Mouse (Mus musculus): ENCODE measurements around the gene Adi1. TPM values are rescaled to one million over a fixed set of nuclear protein-coding genes. Genes with fewer than 3 reads are reported as not detected.

Adi1 gene
- 29.5 and 39.6 TPM in 2 replicates for polyA plus RNA-seq (2015; fragmentation: Nextera tagmentation; extraction: Ambion mirVana)

DNA sequence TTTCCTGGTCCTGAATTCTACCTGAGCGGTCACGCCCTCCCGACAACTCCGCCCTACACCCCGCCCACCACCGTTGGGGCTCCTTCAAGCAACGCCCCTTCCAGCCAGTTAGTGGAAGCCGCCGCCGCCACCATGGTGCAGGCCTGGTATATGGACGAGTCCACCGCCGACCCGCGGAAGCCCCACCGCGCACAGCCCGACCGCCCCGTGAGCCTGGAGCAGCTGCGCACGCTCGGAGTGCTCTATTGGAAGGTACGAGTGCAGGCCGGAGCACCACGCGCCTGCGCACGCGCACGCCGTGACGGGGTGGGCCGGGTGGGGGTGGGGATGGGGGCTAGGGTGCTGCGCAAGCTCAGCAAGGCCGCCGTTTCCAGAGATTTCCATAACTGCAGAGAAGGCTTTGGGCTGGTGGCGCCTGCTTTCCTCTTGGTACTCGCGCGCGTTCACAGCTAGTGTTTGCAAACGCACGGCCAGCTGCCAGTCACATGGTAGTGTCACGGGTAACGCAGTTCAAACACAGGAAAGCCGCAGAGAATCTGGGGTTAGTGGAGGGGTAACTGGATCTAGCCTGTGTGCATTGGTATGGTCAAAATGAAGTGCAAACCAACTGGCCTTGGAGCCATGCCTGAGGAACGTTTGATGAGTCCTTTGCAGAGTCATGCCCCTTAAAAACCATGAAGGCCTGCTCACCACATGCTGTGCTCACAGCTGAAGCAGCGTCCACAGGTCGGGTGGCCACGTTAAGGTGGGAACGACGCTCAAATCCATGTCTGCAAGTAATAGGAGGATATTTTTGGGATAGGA, at the start of gene Adi1:
Gene Adi1, plus strand, starts transcription at position 111 of the 804 bp plus-strand sequence.

DNA sequence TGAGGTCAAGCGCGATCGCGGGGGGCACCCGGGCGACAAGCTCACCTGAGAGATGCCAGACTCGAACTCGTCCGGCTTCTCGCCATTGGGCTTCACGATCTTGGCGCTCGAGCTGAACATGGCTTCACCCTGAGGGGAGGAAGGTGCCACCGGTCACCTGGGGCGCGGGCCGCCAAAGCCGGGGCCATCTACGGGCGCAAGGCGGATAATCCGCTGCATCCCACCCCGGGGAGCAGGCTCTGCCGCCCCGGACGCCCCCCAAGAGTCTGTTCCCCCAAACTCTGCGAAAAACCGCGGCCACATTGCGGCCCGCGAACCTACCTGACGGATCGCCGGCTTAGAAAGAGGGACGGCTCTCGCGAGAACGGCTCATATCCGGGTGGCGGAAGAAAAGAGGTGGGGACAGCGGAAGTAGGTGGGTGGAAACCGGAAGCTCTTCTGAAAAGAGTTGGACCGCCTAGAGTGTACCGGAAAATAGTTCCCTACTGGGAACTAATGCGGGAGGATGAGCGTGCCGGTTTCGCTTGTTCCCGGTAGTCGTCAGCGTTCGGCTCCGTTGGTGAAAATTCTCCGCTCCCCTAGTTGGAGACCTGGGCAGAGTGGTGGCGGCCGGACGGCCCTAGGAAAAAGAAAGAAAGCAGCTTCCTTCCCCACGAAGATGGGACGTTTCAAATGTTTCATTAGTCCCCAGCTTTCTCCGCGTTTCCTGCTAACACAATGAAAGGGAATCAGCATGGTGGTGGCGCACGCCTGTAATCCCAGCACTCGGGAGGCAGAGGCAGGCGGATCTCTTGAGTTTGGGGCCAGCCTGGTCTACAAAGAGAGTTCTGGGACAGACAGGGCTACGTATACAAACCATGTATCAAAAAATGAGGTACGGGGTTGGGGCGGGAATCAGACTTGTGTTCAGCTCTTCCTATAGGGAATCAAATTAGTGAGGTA, 39.2 kb upstream of the Adi1 start, which contains the start of gene Rps7:
Gene Rps7, minus strand, starts transcription at position 419 of the 942 bp plus-strand sequence.

DNA sequence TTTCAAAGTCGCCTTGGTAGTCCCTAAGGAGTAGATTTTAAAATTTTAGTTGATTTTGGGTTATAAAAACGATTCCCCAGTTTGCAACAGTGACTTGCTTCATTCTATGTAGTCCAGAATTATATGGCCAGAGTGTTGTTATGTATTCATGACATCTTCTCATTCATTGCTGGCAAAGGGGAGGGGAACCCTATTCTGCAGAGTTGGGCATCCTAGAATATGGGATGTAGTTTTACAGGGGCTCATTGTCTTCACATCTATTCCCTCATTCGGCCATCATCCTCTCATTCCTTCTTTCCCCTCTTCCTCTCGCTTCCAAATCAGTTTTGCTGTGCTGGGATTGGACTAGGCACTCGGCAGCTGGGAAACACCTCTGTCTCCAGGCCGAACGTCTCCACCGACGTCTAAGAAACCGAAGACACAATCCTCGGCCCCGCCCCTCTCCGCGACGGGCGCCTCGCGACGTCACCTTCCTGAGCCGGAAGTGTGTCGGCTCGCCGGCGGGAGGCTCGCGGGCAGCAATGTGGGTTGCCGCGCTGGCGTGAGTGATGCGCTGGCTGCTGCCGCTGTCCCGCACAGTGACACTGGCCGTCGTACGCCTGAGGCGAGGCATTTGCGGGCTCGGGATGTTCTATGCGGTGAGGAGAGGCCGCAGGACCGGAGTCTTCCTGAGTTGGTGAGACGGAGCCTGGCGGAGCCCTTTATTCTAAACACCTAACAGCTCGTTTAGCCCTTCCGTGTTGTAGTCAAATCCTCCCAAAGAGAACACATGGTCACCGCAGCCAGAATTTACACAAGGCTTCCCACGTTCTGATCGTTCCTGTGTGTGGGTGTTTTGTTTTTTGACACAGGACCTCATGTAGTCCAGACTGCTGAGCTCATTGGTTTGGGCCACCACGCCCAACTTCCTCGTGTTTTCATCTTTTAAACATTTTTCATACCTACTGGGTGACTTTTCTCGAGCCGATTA, 25.6 kb upstream of the Adi1 start, which contains the start of gene Rnaseh1:
Gene Rnaseh1, plus strand, starts transcription at position 462 of the 970 bp plus-strand sequence.

Small RNA genes within 50 kb of the gene (microRNA-seq; reads per million reads assigned to microRNA genes)
- 0 reads per million in 2 experiments for gene Mir6937

Other genes starting within 250 kb of the Adi1 start
- gene Dcdc2c, start 122.8 kb upstream of the Adi1 start, polyA plus RNA-seq (2015; fragmentation: Nextera tagmentation; extraction: Ambion mirVana) = 0.36 and 0.46 TPM in 2 replicates
- not detected in 2 replicates for gene Allc, start 92.7 kb upstream of the Adi1 start, polyA plus RNA-seq (2015; fragmentation: Nextera tagmentation; extraction: Ambion mirVana)
- gene Colec11, start 51.9 kb upstream of the Adi1 start, polyA plus RNA-seq (2015; fragmentation: Nextera tagmentation; extraction: Ambion mirVana) = 0.76 and 0.91 TPM in 2 replicates
- gene Rps7, start 39.3 kb upstream of the Adi1 start, polyA plus RNA-seq (2015; fragmentation: Nextera tagmentation; extraction: Ambion mirVana) = 490 and 495 TPM in 2 replicates
- gene Rnaseh1, start 25.6 kb upstream of the Adi1 start, polyA plus RNA-seq (2015; fragmentation: Nextera tagmentation; extraction: Ambion mirVana) = 9.9 and 12.8 TPM in 2 replicates
- 15.1 and 15.7 TPM in 2 replicates for gene Trappc12, start 75.2 kb downstream of the Adi1 start, polyA plus RNA-seq (2015; fragmentation: Nextera tagmentation; extraction: Ambion mirVana)
- gene Eipr1, start 76.6 kb downstream of the Adi1 start, polyA plus RNA-seq (2015; fragmentation: Nextera tagmentation; extraction: Ambion mirVana) = 8.4 and 10.3 TPM in 2 replicates

All from skeletal muscle tissue, postnatal 0 days (tissue).